Mouse (Mus musculus) hematopoietic stem cell, adult 5-6 weeks (primary cell): Measurements from ENCODE around the gene Ccdc102a. TPM values are rescaled to one million over a fixed set of nuclear protein-coding genes. Genes with fewer than 3 reads are reported as not detected.
"Not testable (repeated sequence)": the region's sequence is repeated elsewhere in the genome, so short reads cannot be mapped to it uniquely, and the experiment has no call there.

Experiments used
- ATAC-seq, 2 experiments: fragments of 125-278 bp in 1 of 2; replicated peaks in 1 of 2; 2 replicates each; pipeline ENCODE4 v1.8.0; 2016 to 2017; ENCODE audit warnings: inconsistent platforms in 2 of 2, mild to moderate bottlenecking in 2 of 2, moderate number of reproducible peaks in 2 of 2, low read depth in 1 of 2, moderate TSS enrichment in 1 of 2; ENCODE audit not compliant: low FRiP score in 2 of 2, poor library complexity in 2 of 2, severe bottlenecking in 2 of 2, insufficient read depth in 1 of 2, low TSS enrichment in 1 of 2
- total RNA-seq: library from RNA; stranded (forward); fragments of 172-1452, 232-1000 nt; gene quantifications from 2 replicates; pipeline ENCODE4 v1.2.3, GENCODE M21; 2017

Gene Ccdc102a
- total RNA-seq, 1 experiment from 2014 or later: 3.4 TPM

GRCm38 (mm10) chr8:94865292-94865691, 52.6 kb downstream of the Ccdc102a start:
- ATAC-seq: no peak

- ATAC-seq: no peak
These were observed 53.8 kb downstream of the Ccdc102a start for GRCm38 (mm10) chr8:94863897-94864673.

- no peak for ATAC-seq
These were observed 55.2 kb downstream of the Ccdc102a start for GRCm38 (mm10) chr8:94862487-94863220.

- peak; percentile 60 to 63; a peak in 2 of 4 replicates for ATAC-seq
These were observed 56.5 kb downstream of the Ccdc102a start for GRCm38 (mm10) chr8:94861352-94861910.

- ATAC-seq: peak; percentile 74 to 83
These were observed 60.3 kb downstream of the Ccdc102a start, which contains the start of gene Polr2c for GRCm38 (mm10) chr8:94857346-94858173. Gene Polr2c, plus strand, starts transcription at chr8:94857450.

GRCm38 (mm10) chr8:94857011-94857345, 60.9 kb downstream of the Ccdc102a start:
- ATAC-seq: 0 out of 4 replicates have a peak, but pooled peaks have one; percentile 3 to 6

- not testable (repeated sequence) for ATAC-seq
These were observed 63.1 kb downstream of the Ccdc102a start for GRCm38 (mm10) chr8:94854761-94855160.

Other genes starting within 250 kb of the Ccdc102a start
- gene Pllp, start 221.8 kb downstream of the Ccdc102a start, total RNA-seq: 0.50 TPM in 1 of 2 replicates, not detected in the other
- not detected in 2 replicates for gene Ccl22, start 172.5 kb downstream of the Ccdc102a start, total RNA-seq
- gene Cx3cl1, start 146.1 kb downstream of the Ccdc102a start, total RNA-seq: 0.55 and 3.3 TPM in 2 replicates
- not detected in 2 replicates for gene Ccl17, start 107.6 kb downstream of the Ccdc102a start, total RNA-seq
- gene Coq9, start 79.8 kb downstream of the Ccdc102a start, total RNA-seq: 33.1 and 39.4 TPM in 2 replicates
- gene Ciapin1, start 79.7 kb downstream of the Ccdc102a start, total RNA-seq: 24.1 and 49.0 TPM in 2 replicates
- 54.9 and 64.7 TPM in 2 replicates for gene Polr2c, start 60.6 kb downstream of the Ccdc102a start, total RNA-seq
- 0.13 and 0.30 TPM in 2 replicates for gene Dok4, start 41.8 kb downstream of the Ccdc102a start, total RNA-seq
- gene Adgrg5, start 5.6 kb upstream of the Ccdc102a start, total RNA-seq: 0.25 TPM in 1 of 2 replicates, not detected in the other
- gene Adgrg1, start 56.7 kb upstream of the Ccdc102a start, total RNA-seq: 565 and 601 TPM in 2 replicates
- 114 and 161 TPM in 2 replicates for gene Adgrg3, start 99.6 kb upstream of the Ccdc102a start, total RNA-seq
- 5.6 and 10.2 TPM in 2 replicates for gene Drc7, start 137.0 kb upstream of the Ccdc102a start, total RNA-seq
- 15.4 and 32.0 TPM in 2 replicates for gene Katnb1, start 163.1 kb upstream of the Ccdc102a start, total RNA-seq